Mouse (Mus musculus) intestine, embryonic 15.5 days (tissue): ENCODE data around the gene Mast1. TPM values are rescaled to one million over a fixed set of nuclear protein-coding genes. Genes with fewer than 3 reads are reported as not detected.

Source experiments
- ATAC-seq: fragments of 200-750 bp; cut with Nextera tagmentation; 2 replicates; pipeline ENCODE4 v1.8.0; 2017; ENCODE audit warnings: moderate TSS enrichment, moderate library complexity
- H3K27ac ChIP-seq: fragments of 300-500 bp; sonication (generic); 2 replicates; pipeline ENCODE4 v1.5.1; 2015; ENCODE audit warnings: mild to moderate bottlenecking, inconsistent platforms
- H3K27me3 ChIP-seq: fragments of 300-500 bp; sonication (generic); replicated peaks from 2 replicates; pipeline ENCODE4 v1.6.1; 2015; ENCODE audit warnings: inconsistent platforms
- H3K36me3 ChIP-seq: fragments of 300-500 bp; sonication (generic); 2 replicates; pipeline ENCODE4 v1.6.1; 2015; ENCODE audit warnings: inconsistent platforms
- H3K4me1 ChIP-seq: fragments of 300-500 bp; sonication (generic); replicated peaks from 2 replicates; pipeline ENCODE4 v1.6.1; 2015; ENCODE audit warnings: inconsistent platforms
- H3K4me2 ChIP-seq: fragments of 300-500 bp; sonication (generic); replicated peaks from 2 replicates; pipeline ENCODE4 v1.6.1; 2015; ENCODE audit warnings: mild to moderate bottlenecking, inconsistent platforms
- H3K4me3 ChIP-seq: fragments of 300-500 bp; sonication (generic); replicated peaks from 2 replicates; pipeline ENCODE4 v1.5.1; 2015; ENCODE audit warnings: inconsistent platforms
- H3K9ac ChIP-seq: fragments of 300-500 bp; sonication (generic); 2 replicates; pipeline ENCODE4 v1.6.1; 2015; ENCODE audit warnings: inconsistent platforms
- H3K9me3 ChIP-seq: fragments of 300-500 bp; sonication (generic); 2 replicates; pipeline ENCODE4 v1.6.1; 2016; ENCODE audit warnings: inconsistent platforms
- WGBS: fragments of 180-500 bp; shearing (Covaris S2); methylation state at CpG from one replicate; pipeline ENCODE4 v1.1.7; 2015; 5-methylcytosine and 5-hydroxymethylcytosine counted together
- polyA plus RNA-seq: library from polyadenylated mRNA; unstranded; fragments of >200 nt; fragmentation: Nextera tagmentation; extraction: Ambion mirVana; gene quantifications from 2 replicates; pipeline ENCODE4 v1.2.1, GENCODE M21; 2015

Gene Mast1
- 1.6 TPM in 2 replicates for polyA plus RNA-seq

GRCm38 (mm10) chr8:84936962-84937546 lies at the start of gene Mast1:
Gene Mast1, minus strand, starts transcription at chr8:84937359.
- H3K4me2 ChIP-seq = peak within 1 kb of the TSS; percentile 85
- peak within 1 kb of the TSS; percentile 18; the same call in 1 of the 2 replicates for H3K9ac ChIP-seq
- H3K27ac ChIP-seq = no peak within 1 kb of the TSS
- H3K4me3 ChIP-seq = peak within 1 kb of the TSS; percentile 43
- peaks cover 55% of the 10 kb centered on the region for H3K27me3 ChIP-seq
- ATAC-seq = peak; percentile 77
- H3K4me1 ChIP-seq = peaks cover 13% of the 10 kb centered on the region
- no peaks in the 10 kb centered on the region for H3K9me3 ChIP-seq
- H3K36me3 ChIP-seq = no peaks in the 10 kb centered on the region
- WGBS = 0% methylated on average over 44 of the region's 50 CpGs

- H3K4me3 ChIP-seq = peak overlapping the region; percentile 51
- H3K9ac ChIP-seq = peak overlapping the region; percentile 56
- no peaks in the 10 kb centered on the region for H3K9me3 ChIP-seq
- no peaks in the 10 kb centered on the region for H3K36me3 ChIP-seq
- H3K27ac ChIP-seq = peak overlapping the region; percentile 88
- no peaks in the 10 kb centered on the region for H3K27me3 ChIP-seq
- H3K4me2 ChIP-seq = peak overlapping the region; percentile 99
- WGBS = 32% methylated on average over 8 of the region's 8 CpGs
- ATAC-seq = no peak
- H3K4me1 ChIP-seq = peaks cover 54% of the 10 kb centered on the region
Measured at GRCm38 (mm10) chr8:84986379-84986945, 49.3 kb upstream of the Mast1 start.

GRCm38 (mm10) chr8:84985684-84986378 lies 48.7 kb upstream of the Mast1 start:
- Histone ChIP-seq H3K27me3 (no peaks in the 10 kb centered on the region), H3K4me2 (peak overlapping the region; percentile 99), H3K27ac (peak overlapping the region; percentile 88), H3K9ac (peak overlapping the region; percentile 56), H3K4me1 (peaks cover 54% of the 10 kb centered on the region), H3K4me3 (peak overlapping the region; percentile 51), H3K36me3 (no peaks in the 10 kb centered on the region), H3K9me3 (no peaks in the 10 kb centered on the region)
- ATAC-seq = peak; percentile 50
- under 1% methylated on average over 53 of the region's 53 CpGs for WGBS

GRCm38 (mm10) chr8:84985049-84985683 lies 48.0 kb upstream of the Mast1 start:
- Histone ChIP-seq H3K9ac (peak overlapping the region; percentile 56), H3K36me3 (no peaks in the 10 kb centered on the region), H3K27me3 (no peaks in the 10 kb centered on the region), H3K27ac (peak overlapping the region; percentile 88), H3K9me3 (no peaks in the 10 kb centered on the region), H3K4me3 (peak overlapping the region; percentile 51), H3K4me2 (peak overlapping the region; percentile 99), H3K4me1 (peaks cover 59% of the 10 kb centered on the region)
- no peak for ATAC-seq
- under 1% methylated on average over 23 of the region's 23 CpGs for WGBS

- peak overlapping the region; percentile 56 for H3K9ac ChIP-seq
- peak overlapping the region; percentile 88 for H3K27ac ChIP-seq
- H3K4me3 ChIP-seq = peak overlapping the region; percentile 51
- H3K4me2 ChIP-seq = peak overlapping the region; percentile 99
- no peak for ATAC-seq
- H3K27me3 ChIP-seq = no peaks in the 10 kb centered on the region
- H3K4me1 ChIP-seq = peaks cover 66% of the 10 kb centered on the region
- no peaks in the 10 kb centered on the region for H3K9me3 ChIP-seq
- WGBS = 4% methylated on average over 16 of the region's 16 CpGs
- no peaks in the 10 kb centered on the region for H3K36me3 ChIP-seq
Measured at GRCm38 (mm10) chr8:84984294-84985048, 47.3 kb upstream of the Mast1 start.

GRCm38 (mm10) chr8:84982499-84983011 lies 45.4 kb upstream of the Mast1 start:
- Histone ChIP-seq H3K27ac (0 out of 2 replicates have a peak overlapping the region, but pooled peaks have one; percentile 90), H3K27me3 (no peaks in the 10 kb centered on the region), H3K9me3 (no peaks in the 10 kb centered on the region), H3K4me3 (no peak overlapping the region), H3K36me3 (no peaks in the 10 kb centered on the region), H3K4me2 (0 out of 2 replicates have a peak overlapping the region, but pooled peaks have one; percentile 9), H3K9ac (no peak overlapping the region), H3K4me1 (peaks cover 76% of the 10 kb centered on the region)
- 71% methylated on average over 3 of the region's 3 CpGs for WGBS
- ATAC-seq = no peak

- no peaks in the 10 kb centered on the region for H3K36me3 ChIP-seq
- H3K9ac ChIP-seq = 0 out of 2 replicates have a peak overlapping the region, but pooled peaks have one; percentile 11
- H3K4me3 ChIP-seq = no peak overlapping the region
- H3K27ac ChIP-seq = peak overlapping the region; percentile 90
- 76% methylated on average over 15 of the region's 15 CpGs for WGBS
- H3K4me1 ChIP-seq = peaks cover 82% of the 10 kb centered on the region
- H3K4me2 ChIP-seq = 0 out of 2 replicates have a peak overlapping the region, but pooled peaks have one; percentile 9
- no peaks in the 10 kb centered on the region for H3K9me3 ChIP-seq
- H3K27me3 ChIP-seq = no peaks in the 10 kb centered on the region
- ATAC-seq = no peak
Measured at GRCm38 (mm10) chr8:84981644-84982498, 44.7 kb upstream of the Mast1 start.

- peak overlapping the region; percentile 90 for H3K27ac ChIP-seq
- H3K9me3 ChIP-seq = no peaks in the 10 kb centered on the region
- no peaks in the 10 kb centered on the region for H3K27me3 ChIP-seq
- H3K9ac ChIP-seq = 0 out of 2 replicates have a peak overlapping the region, but pooled peaks have one; percentile 18
- H3K4me2 ChIP-seq = peak overlapping the region; percentile 89
- 25% methylated on average over 11 of the region's 11 CpGs for WGBS
- peak overlapping the region; percentile 37; the same call in 1 of the 2 replicates for H3K4me3 ChIP-seq
- H3K4me1 ChIP-seq = peaks cover 79% of the 10 kb centered on the region
- no peak for ATAC-seq
- no peaks in the 10 kb centered on the region for H3K36me3 ChIP-seq
Measured at GRCm38 (mm10) chr8:84980622-84981358, 43.6 kb upstream of the Mast1 start.

- Histone ChIP-seq H3K27ac (peak overlapping the region; percentile 90), H3K4me1 (peaks cover 71% of the 10 kb centered on the region), H3K36me3 (no peaks in the 10 kb centered on the region), H3K9ac (peak overlapping the region; percentile 43), H3K4me2 (peak overlapping the region; percentile 89), H3K9me3 (no peaks in the 10 kb centered on the region), H3K4me3 (peak overlapping the region; percentile 37), H3K27me3 (no peaks in the 10 kb centered on the region)
- peak; percentile 52 for ATAC-seq
- WGBS = 3% methylated on average over 42 of the region's 42 CpGs
Measured at GRCm38 (mm10) chr8:84979599-84980421, 42.7 kb upstream of the Mast1 start.
